Mouse (Mus musculus): ENCODE measurements around the gene Zbtb17.

DNA sequence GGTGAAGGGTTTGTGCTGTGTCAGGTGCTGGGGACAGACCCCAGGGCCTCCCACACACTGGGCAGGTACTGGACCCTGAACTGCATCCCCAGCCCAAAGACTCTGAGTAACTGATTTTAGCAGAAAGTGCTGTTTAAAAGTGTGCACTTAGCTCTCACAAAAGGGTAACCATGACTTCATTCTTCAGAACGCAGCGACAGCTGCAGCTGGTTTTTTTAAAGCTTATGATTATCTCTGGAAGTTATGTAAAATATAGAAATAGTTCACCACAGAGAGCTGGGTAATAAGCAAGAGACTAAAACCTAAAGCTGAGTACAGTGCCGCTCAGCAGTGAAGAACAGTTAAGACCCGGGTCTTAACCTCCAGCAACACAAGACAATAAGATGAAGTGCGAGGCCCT, 56.6 kb downstream of the Zbtb17 start:
- peak; percentile 67 for TF ChIP-seq TCF12 (IDR thresholded peaks at IDR 0.05; ENCODE audit: insufficient read depth, poor library complexity, severe bottlenecking)
- no peak for TF ChIP-seq E2F4 (IDR thresholded peaks at IDR 0.05; ENCODE audit: insufficient read depth)
- no peak for TF ChIP-seq POLR2A (IDR thresholded peaks at IDR 0.05; ENCODE audit: insufficient read length, low read depth)
- TF ChIP-seq MAX (IDR thresholded peaks at IDR 0.05; ENCODE audit: low read depth) = no peak
- TF ChIP-seq MYOD1 (IDR thresholded peaks at IDR 0.05; ENCODE audit: control insufficient read depth in 1 of 3, insufficient read length in 2 of 3, low read depth in 2 of 3) = peak; percentile 59 to 76 (median 67)
- no peak for TF ChIP-seq CEBPB (IDR thresholded peaks at IDR 0.05; ENCODE audit: insufficient read depth, poor library complexity, severe bottlenecking)
- TF ChIP-seq SRF (IDR thresholded peaks at IDR 0.05; ENCODE audit: control insufficient read depth, insufficient read length, low read depth) = no peak
- TF ChIP-seq POLR2AphosphoS2 (IDR thresholded peaks at IDR 0.05; ENCODE audit: insufficient read length, low read depth) = no peak
